Mouse (Mus musculus) forebrain, postnatal 0 days (tissue): ENCODE measurements around the gene Hoxa4. TPM values are rescaled to one million over a fixed set of nuclear protein-coding genes. Genes with fewer than 3 reads are reported as not detected.

ENCODE experiments used
- ATAC-seq: fragments of 200-750 bp; cut with Nextera tagmentation; 2 replicates; pipeline ENCODE4 v1.8.0; 2017; ENCODE audit warnings: mild to moderate bottlenecking, moderate library complexity
- DNase-seq: peaks from one replicate; pipeline ENCODE4 v3.0.0-alpha.2; 2015
- H3K27ac ChIP-seq: fragments of 300-500 bp; sonication (generic); 2 replicates; pipeline ENCODE4 v1.5.1; 2014; ENCODE audit warnings: low read depth, mild to moderate bottlenecking, antibody characterized with exemption, low read length, moderate library complexity, mixed read lengths
- H3K27me3 ChIP-seq: fragments of 300-500 bp; sonication (generic); 2 replicates; pipeline ENCODE4 v1.6.1; 2014; ENCODE audit warnings: mild to moderate bottlenecking, low read length, mixed read lengths; ENCODE audit not compliant: insufficient read depth
- H3K36me3 ChIP-seq: fragments of 300-500 bp; sonication (generic); 2 replicates; pipeline ENCODE4 v1.6.1; 2014; ENCODE audit warnings: mild to moderate bottlenecking, moderate library complexity; ENCODE audit not compliant: insufficient read depth
- H3K4me1 ChIP-seq: fragments of 300-500 bp; sonication (generic); 2 replicates; pipeline ENCODE4 v1.6.1; 2014; ENCODE audit warnings: antibody characterized with exemption; ENCODE audit not compliant: insufficient read depth
- H3K4me2 ChIP-seq: fragments of 300-500 bp; sonication (generic); 2 replicates; pipeline ENCODE4 v1.6.1; 2014; ENCODE audit warnings: low read depth, mild to moderate bottlenecking, moderate library complexity
- H3K4me3 ChIP-seq: fragments of 300-500 bp; sonication (generic); 2 replicates; pipeline ENCODE4 v1.5.1; 2014; ENCODE audit warnings: low read depth, low read length, mixed read lengths
- H3K9ac ChIP-seq: fragments of 300-500 bp; sonication (generic); 2 replicates; pipeline ENCODE4 v1.6.1; 2014; ENCODE audit warnings: mild to moderate bottlenecking
- H3K9me3 ChIP-seq: fragments of 300-500 bp; sonication (generic); 2 replicates; pipeline ENCODE4 v1.6.1; 2016; ENCODE audit warnings: low read length
- CTCF ChIP-seq: sonication (generic); IDR thresholded peaks from 2 replicates; pipeline ENCODE4 v1.5.1; 2016; ENCODE audit warnings: antibody characterized with exemption, control low read depth, low read depth
- WGBS: fragments of 180-500 bp; shearing (Covaris S2); extraction: QIAGEN DNeasy Blood & Tissue Kit; methylation state at CpG from one replicate; pipeline ENCODE4 v1.1.7; 2014; 5-methylcytosine and 5-hydroxymethylcytosine counted together
- polyA plus RNA-seq: library from polyadenylated mRNA; unstranded; fragments of >200 nt; fragmentation: Nextera tagmentation; extraction: Ambion mirVana; gene quantifications from 2 replicates; pipeline ENCODE4 v1.2.1, GENCODE M21; 2015
- total RNA-seq: library from RNA; depleted of rRNA; stranded (reverse); fragments of >200 nt; gene quantifications from 2 replicates; pipeline ENCODE4 v1.2.3, GENCODE M21; 2014

The Hoxa4 gene
- total and polyA plus RNA-seq, 2 experiments from 2014 or later: not detected

DNA sequence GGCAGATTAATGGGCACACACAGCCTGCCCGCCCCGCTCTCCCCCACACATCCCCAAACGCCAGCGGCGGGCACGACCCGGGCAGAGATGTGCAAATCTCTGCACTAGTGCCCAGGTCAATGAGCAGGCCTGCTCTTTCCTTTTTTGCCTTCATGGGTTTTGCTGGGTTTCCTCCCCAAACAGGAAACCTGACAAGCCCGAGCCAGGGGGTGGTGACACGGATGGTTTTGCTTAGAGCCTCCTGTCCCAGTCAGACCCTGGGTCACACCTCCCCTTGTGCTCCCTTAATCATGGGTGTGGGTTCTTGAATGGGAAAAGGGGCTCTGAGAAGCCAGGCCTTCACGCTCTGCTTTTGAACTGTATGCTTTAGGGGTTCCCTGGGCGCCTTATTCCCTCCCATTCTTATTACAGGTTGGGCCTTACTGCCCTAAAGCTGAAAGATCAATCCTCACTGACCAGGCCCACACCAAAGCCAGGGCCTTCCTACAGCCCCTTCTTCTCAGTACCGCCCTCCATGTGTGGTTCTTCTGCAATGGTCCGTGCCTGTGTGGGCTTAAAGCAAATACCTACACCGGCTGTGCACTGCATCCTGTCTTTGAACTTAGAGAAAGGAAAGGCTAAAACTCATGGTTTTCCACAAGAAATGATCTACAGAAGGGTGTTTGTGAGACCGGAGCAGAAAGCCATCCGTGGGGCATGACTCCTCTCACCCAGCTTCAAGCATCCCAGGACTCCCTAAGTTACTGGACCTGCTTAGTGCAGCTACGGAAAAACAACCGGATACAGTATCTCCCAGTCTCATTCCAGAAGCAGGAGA is 17.5 kb upstream of the Hoxa4 start:
- Histone ChIP-seq H3K4me2 (no peak overlapping the region), H3K4me1 (no peaks in the 10 kb centered on the region), H3K27ac (no peak overlapping the region), H3K27me3 (peaks cover 94% of the 10 kb centered on the region), H3K9ac (no peak overlapping the region), H3K36me3 (no peaks in the 10 kb centered on the region), H3K4me3 (no peak overlapping the region), H3K9me3 (no peaks in the 10 kb centered on the region)
- DNase-seq: no peak
- ATAC-seq: no peak
- no peak for TF ChIP-seq CTCF
- WGBS: 3% methylated on average over 18 of the region's 18 CpGs

GRCm38 (mm10) chr6:52208072-52208867 is 16.7 kb upstream of the Hoxa4 start, which contains the start of gene Hoxa6:
TSS of gene Hoxa6 (minus strand) at chr6:52208722.
- H3K4me2 ChIP-seq: no peak within 1 kb of the TSS
- H3K36me3 ChIP-seq: no peaks in the 10 kb centered on the region
- H3K27ac ChIP-seq: no peak within 1 kb of the TSS
- H3K4me3 ChIP-seq: no peak within 1 kb of the TSS
- WGBS: 3% methylated on average over 47 of the region's 47 CpGs
- no peak for TF ChIP-seq CTCF
- H3K9me3 ChIP-seq: no peaks in the 10 kb centered on the region
- H3K4me1 ChIP-seq: no peaks in the 10 kb centered on the region
- ATAC-seq: no peak
- DNase-seq: no peak
- H3K27me3 ChIP-seq: peaks cover 94% of the 10 kb centered on the region
- H3K9ac ChIP-seq: no peak within 1 kb of the TSS

GRCm38 (mm10) chr6:52207684-52207976 is 16.1 kb upstream of the Hoxa4 start:
- Histone ChIP-seq H3K27ac (no peak overlapping the region), H3K4me2 (no peak overlapping the region), H3K9ac (no peak overlapping the region), H3K36me3 (no peaks in the 10 kb centered on the region), H3K4me3 (no peak overlapping the region), H3K4me1 (no peaks in the 10 kb centered on the region), H3K27me3 (peaks cover 95% of the 10 kb centered on the region), H3K9me3 (no peaks in the 10 kb centered on the region)
- DNase-seq: no peak
- ATAC-seq: no peak
- TF ChIP-seq CTCF: no peak

DNA sequence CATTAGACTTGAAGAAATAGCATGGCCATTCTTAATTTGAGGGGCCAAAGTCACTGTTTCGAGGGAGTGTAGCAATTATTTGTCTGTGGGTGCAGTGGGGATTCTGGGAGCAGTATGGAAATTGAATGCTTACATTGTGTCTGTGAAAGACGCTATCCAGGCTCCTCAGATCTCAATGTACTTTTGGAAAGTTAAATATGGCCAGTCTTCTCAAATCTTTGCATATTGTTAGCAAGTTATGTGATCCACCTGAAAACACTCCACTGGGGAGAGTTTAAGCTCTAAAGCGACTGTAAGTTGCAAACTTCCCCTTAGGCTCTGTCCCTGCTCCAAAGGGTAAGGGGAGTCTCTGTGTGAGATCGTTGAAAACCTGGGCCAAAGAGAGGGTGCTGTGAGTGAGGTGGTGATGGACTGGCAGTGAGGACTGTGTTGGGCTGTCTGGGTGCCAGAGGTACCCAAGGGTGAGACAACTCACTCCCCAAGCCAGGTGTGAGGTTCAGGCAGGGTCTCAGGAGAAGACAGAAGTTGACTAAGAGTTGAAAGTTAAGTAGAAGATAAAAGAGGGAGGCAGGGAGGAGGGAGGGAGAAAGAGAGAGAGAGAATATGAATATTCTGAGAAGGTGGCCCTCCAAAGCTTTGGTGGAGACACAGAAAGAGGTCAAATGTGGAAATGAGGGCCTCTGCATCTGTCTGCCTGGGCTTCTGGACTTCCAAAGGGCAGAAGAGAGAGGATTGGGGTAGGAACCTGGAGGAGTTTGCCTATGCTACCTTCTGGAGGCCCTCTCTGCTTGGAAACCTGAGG is 15.5 kb upstream of the Hoxa4 start:
- H3K9ac ChIP-seq: no peak overlapping the region
- ATAC-seq (no peak), DNase-seq (no peak)
- H3K4me3 ChIP-seq: no peak overlapping the region
- no peaks in the 10 kb centered on the region for H3K36me3 ChIP-seq
- no peak for TF ChIP-seq CTCF
- H3K27ac ChIP-seq: no peak overlapping the region
- no peaks in the 10 kb centered on the region for H3K9me3 ChIP-seq
- 4% methylated on average over 4 of the region's 4 CpGs for WGBS
- no peaks in the 10 kb centered on the region for H3K4me1 ChIP-seq
- H3K27me3 ChIP-seq: peaks cover 95% of the 10 kb centered on the region
- no peak overlapping the region for H3K4me2 ChIP-seq

- no peak overlapping the region for H3K27ac ChIP-seq
- TF ChIP-seq CTCF: no peak
- H3K9me3 ChIP-seq: no peaks in the 10 kb centered on the region
- peaks cover 95% of the 10 kb centered on the region for H3K27me3 ChIP-seq
- H3K4me3 ChIP-seq: no peak overlapping the region
- ATAC-seq (no peak), DNase-seq (no peak)
- no peak overlapping the region for H3K4me2 ChIP-seq
- no peak overlapping the region for H3K9ac ChIP-seq
- WGBS: 1% methylated on average over 55 of the region's 55 CpGs
- H3K36me3 ChIP-seq: no peaks in the 10 kb centered on the region
- H3K4me1 ChIP-seq: no peaks in the 10 kb centered on the region
Observed at GRCm38 (mm10) chr6:52205638-52206621, 14.4 kb upstream of the Hoxa4 start.

DNA sequence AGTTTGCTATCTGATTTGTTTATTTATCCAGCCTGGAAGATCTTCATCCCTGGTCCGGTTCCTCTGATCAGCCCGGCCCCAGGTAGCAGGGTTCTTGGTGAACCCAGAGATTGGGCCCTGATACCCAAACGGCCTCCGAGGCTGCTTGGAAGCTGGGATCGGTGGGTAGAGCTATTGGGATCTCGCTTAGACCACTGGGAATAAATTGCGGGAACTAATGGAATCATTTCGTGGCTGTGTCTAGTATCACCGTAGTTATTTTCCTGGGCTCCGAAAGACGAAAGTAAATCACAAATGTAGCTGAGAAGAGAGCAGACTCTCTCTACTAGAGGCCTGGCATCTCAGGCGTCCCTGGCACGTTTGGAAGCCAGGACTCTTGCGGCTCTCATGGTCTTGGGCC is 13.7 kb upstream of the Hoxa4 start:
- TF ChIP-seq CTCF: no peak
- WGBS: 5% methylated on average over 14 of the region's 14 CpGs
- no peaks in the 10 kb centered on the region for H3K4me1 ChIP-seq
- no peak overlapping the region for H3K27ac ChIP-seq
- DNase-seq (no peak), ATAC-seq (no peak)
- no peak overlapping the region for H3K9ac ChIP-seq
- H3K27me3 ChIP-seq: peaks cover 96% of the 10 kb centered on the region
- H3K9me3 ChIP-seq: no peaks in the 10 kb centered on the region
- no peak overlapping the region for H3K4me3 ChIP-seq
- H3K4me2 ChIP-seq: no peak overlapping the region
- no peaks in the 10 kb centered on the region for H3K36me3 ChIP-seq
